Mouse (Mus musculus) 3T3-L1 (cell line): ENCODE measurements around the gene Smad1.

ENCODE experiments used
- DNase-seq: peaks from one replicate; pipeline ENCODE4 v3.0.0-alpha.2; 2015; ENCODE audit warnings: low read depth, low spot score

Smad1 gene

DNA sequence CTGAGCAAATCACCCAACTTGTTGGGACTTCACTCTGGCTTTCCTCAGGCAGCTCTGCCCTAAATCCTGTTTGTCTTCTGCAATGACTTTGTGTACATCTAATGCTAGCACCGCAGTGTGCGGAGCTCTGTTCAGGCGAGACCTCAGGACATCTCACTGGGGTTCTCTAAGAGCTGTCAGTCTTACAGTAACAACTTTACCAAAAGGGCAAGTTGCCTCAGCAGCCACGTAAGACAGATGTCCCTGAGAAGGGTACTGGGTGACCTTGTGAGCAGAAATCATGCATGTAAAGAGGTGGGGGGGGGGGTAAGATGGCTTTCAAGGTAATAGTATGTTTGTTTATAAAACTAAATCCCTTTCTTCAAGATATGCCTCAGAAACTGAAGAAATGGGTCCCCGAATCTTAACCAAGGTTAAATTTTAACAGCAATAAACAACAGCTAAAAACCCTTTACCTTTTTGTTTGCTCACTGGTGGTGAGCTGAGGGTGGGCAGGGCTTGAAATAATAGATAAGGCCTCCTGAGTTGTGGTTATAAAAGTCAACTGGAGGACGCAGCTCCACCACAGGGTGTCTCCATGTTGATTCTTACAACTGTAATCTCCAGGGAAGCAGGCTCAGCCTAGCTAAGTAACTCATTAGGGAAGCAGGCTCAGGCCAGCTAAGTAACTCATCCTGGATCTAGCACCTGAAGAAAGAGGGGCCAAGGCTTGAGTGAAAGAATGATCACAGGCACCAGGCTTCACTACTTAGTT lies 38.4 kb downstream of the Smad1 start:
- no peak for DNase-seq

DNA sequence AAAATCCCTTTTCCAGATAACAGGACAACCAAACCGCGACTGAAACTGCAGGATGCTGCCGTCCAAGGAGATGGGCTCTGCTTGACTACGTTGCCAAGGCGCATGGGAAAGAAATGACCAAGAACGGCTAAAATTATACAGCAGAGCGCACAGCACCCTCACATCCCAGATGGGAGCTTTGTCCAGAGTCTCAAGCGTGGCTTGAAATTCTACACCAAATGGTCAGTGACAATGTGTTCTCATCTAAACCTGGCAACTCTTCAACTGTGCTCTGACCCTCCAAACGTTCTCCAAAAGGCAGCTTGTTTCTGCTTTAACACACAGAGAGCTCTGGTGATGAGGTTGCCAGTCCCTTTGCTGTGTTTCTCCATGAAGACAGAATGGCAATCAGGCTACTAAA lies 39.0 kb downstream of the Smad1 start:
- no peak for DNase-seq

DNA sequence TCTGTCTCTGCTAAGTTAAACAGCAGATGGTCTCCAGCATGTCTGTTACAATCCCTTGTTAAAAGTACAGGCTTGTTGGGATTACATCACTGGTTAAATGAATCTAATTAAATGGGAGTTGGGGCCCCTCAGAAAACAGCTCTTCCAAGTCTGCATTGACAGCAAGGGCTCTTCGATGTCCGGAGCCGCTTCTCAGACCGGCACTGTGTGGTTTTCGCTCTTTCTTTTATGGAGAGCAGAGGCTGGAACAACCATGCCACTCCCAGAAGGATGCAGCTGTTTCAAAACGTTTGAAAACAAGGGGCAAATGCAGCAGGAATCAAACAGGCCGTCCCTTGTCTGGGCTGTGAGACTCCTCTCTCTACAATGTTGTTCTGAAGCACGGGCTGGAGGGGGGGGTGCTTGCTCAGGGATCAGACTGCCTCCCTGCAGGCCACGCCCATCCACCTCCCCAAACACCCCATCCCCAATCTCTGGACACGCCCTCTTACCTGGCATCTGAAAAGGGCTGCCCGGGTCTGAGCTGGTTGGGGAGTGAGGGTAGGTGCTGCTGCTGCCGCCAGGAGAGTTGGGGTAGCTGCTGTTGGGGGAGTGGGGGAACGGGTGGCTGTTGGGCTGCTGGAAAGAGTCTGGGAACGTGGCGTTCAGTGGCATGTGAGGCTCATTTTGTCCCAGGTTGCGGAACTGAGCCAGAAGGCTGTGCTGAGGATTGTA lies 43.4 kb downstream of the Smad1 start:
- no peak for DNase-seq

DNA sequence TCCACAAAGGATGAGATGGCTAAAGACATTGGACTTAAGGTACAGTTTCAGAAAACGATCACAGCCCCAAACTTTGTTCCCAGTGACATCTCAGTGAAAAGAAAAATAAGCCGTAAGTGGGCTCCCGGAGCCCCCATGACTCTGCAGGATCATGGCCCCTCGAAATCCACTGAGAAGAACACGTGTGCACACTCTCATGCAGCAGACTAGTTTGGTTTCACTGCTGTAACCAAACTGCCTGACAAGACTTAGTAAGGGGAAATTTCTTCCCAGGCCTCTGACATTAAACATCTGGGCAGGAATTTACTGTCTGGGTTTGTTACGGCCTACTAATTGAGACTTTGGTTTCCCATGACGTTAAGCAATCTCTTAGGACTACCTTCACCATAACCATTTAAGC lies 45.3 kb downstream of the Smad1 start:
- no peak for DNase-seq

DNA sequence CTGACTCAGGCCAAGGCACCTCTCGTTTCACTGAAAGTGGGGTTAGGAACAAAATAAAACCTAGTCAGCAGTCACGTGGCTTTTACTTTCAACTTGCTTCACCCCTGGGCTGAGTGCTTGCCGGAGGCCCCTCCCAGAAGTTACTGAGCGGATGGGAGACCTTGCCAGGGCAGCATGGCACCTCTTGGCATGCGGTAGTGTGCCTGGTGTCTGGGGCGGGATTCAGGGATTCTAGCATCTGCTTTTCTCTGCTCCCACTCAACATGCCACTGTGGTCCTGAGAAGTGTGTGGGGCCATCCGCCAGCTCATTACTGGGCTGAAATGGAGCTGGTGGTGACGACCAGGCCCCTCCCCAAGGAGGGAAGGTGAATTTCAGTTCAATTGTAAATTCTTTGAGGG lies 47.4 kb downstream of the Smad1 start:
- DNase-seq = no peak

DNA sequence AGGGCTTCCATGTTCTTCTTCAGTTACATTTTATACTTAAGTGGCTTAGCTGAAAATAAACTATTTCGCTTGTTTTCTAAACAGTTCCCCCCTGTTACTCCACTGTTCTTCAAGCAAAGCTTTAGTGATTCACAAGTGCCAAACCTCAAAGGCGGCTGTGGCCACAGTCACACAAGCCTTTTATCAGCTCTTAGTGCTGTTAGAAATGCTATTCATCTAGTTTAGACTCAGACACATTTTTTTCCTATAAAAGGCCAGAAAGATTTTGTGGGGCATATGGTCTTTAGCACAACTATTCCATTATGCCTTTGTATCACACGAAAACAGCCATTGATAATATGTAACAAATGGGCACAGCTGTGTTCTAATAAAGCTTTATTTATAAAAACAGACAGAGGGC lies 48.5 kb downstream of the Smad1 start:
- no peak for DNase-seq

DNA sequence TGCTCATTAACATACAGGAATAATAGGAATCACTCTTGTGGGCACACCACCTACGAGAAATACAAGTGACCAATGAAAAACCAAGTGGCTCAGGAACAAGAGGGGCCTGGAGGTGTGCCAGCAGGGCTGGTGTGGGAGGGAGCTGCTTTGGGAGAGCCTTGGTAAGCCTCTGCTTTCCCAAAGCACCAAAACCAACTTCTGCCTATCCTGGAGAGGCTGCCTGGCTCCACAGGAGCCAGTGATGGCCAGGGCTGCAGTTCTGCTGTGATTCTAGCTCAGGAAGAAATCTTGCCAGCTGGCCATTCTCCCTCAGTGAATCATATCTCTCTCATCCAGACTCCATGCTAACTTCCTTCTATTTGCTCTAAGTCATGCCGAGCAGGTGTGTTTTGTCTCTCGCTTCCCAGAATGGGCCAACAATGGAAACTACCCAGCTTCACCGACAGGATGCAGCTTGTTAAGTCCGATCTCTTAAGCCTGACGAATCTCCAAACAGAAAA lies 49.2 kb downstream of the Smad1 start:
- peak; percentile 78 for DNase-seq

DNA sequence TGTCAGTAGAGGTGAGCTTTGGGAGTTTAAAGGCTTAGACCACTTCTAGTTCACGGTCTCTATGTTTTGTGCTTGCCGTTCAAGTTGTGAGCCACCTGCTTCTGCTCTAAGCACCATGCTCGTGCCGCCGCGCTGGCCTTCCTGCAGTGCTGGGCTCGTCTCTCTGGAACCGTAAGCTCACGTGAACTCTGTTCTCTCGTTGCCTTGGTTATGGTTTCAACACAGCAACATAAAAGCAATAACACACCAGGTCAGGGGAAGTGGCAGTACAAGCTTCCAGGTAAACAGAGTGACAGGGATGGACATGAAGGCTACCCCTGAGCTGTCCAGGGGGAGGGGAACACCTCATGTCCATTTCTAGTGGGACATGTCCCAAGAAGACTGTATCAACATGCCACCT lies 52.9 kb downstream of the Smad1 start:
- DNase-seq = no peak

DNA sequence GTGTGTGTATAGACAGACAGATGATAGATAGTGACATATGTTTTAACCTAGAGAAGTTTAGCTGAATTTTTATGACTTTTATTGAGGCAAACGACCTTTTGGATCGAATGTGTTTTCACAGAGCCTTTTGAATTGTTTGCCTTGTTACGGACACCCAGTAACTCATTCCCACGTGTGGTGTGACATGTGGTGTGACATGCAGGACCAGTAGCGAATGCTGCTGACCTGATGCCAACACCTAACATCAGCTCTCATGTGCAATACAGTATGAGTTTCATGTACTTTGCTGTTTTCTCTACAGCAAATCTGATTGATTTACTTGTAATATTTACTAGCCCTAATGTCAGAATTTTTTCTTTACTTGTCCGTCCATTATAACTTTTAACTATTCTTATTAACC lies 53.5 kb downstream of the Smad1 start:
- DNase-seq = no peak

DNA sequence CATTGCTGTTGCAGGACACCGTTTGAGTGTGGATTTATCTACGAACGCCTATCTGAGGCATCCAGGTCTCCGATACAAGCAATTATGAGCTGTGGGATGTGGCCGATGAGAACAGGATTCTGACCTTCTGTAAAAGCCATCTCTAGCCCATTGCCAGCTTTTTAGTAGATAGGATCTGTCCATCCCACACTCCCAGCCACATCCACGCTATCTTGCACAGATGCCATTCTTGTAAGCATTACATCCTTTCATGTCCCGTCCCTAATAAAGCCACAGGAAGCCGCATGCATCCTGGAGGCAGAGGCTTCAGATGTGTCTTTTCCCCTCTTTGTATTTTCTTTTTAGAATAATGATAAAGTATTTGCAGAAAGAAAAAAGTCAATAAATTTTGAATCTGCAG lies 58.1 kb downstream of the Smad1 start:
- no peak for DNase-seq

DNA sequence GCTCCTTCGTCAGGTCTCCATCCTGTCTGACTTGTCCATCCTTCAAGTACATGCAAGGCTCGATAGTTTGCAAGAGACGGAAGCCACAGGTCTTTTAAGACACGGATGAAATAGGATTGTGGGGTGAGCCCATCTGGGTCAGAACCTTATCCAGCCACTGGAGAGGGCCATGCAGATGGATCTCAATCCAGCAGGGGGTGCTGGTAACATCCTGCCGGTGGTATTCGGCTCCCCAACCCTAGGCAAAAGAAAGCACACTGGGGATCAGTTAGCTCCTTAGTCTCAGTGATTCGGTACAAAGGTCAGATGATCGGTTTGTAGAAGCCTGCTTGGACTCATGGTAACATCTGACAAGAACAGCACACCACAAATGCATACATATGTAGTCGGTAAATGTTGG lies 59.8 kb downstream of the Smad1 start:
- DNase-seq = peak; percentile 42

DNA sequence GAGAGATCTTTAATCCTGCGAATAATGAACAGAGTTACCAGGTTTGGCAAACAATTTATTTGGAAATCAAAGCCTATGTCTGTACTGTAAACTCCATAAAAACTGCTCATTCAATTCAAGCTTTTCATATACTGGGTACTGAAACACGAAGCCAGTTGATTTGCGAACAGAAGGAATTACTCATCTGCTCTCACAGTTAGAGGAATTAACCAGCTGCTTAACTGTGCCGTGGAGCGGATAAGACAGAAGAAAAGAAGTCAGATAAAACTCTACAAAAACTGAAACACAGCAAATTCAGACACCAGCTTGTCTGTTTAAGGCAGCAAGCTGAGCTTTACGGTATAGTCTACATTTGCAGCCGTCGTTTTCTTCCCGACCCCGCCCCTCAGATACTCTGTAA lies 60.7 kb downstream of the Smad1 start:
- no peak for DNase-seq

DNA sequence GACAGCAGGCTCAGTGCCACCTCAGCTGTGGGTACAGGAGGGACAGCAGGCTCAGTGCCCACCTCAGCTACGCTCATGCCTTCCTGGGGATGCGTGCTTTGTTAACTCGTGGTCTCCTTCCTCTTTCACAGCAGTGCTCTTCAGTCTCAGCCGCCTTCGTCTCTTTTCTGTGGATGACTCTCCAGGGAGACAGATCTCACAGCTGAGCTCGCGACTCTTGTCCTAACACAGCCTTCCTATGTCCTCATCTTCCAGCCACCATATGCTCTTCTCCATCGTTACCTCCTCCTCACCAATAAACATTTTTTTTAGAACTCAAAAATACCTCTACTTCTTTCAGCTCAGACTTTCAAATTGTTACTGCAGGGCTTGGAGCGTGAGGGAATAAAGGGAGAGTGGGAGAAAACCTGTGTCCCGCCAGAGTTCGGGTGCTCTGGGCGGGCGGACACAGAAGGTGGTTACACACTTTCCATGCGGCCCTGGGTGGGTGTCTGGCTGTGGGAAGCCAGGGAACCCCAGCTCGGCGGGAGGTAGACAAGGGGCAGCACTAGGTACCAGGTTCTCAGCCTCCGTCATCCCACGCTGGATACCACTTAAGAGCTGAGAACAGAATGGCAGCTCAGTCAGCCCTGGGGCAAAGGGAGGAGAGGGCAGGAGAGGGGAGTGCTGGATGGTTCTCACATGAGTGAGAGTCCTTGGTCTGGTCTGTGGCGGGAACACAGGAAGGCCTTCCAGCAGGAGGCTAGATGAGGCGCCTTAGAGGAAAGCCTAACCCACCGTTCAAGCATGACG lies 67.0 kb downstream of the Smad1 start:
- DNase-seq = no peak

DNA sequence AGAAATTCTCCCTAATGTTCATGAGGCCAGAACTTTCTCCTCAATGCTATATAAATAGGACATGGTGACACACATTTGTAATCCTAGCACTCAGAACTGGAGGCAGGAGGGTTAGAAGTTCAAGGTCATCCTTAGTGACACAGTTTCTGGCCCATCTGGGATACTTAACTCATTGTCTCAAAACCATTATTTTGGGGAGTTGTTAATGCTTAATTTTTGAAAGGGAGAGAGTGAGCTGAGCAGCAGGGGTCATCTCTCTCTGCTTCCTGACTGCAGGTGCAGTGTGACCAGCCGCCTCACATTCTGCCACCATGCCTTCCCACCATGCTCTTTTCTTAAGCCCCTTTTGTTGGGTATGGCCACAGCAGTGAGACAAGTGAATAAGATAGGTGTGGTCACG lies 67.7 kb downstream of the Smad1 start:
- no peak for DNase-seq

DNA sequence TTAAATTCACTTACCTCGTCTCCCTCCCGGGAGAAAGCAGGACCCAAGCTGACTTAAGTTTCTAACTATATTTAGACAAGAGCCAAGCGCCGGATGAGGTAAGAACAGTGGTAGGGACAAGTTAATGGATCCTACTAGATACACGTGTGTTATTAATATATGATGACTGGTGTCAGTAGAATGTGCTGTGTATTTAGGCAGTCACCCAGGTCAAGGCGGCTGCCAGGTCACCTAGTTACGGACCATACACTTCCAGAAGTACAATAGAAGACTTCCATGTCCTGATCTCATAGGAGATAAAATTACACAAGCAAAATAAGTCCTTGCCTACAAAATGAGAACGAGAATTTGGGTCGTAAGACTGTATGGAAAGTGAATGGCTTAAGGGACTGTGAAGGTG lies 68.3 kb downstream of the Smad1 start:
- DNase-seq = peak; percentile 5

DNA sequence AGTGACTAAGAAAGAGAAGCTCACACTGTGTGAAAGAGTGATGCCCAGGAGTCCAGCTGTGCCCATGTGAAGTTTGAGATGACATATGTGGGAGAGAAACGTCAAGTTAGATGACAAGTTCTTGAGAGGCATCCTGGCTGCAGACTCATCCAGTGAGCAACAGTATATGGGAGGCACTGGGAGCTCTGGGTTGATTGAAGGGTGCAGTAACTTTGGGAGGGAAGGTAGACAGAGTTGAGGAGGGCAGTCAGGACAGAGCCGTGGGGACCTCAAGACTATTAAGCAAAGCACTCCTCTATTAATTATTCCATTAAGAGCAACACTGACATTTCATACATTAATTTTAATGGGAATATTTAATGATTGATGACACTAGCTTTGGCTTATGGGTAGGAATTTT lies 69.6 kb downstream of the Smad1 start:
- DNase-seq = no peak

DNA sequence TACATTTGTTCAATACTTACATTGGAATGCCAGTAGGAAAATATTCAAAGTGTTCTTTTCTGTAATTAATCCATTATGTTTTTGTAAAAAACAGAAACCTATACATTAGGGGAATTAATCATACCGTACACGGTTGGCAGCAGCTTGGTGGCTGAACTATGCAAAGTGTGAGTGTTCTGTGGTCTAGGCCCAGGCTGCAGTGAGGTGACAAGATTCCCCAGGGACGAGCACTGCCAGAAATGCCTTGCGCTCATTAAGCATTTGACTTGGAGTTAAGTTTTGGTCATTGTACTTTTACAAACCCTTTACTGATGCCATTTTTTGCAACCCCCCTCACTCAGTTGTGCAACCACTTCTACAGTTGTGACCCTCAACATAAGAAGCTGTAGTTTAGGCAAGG lies 70.1 kb downstream of the Smad1 start:
- DNase-seq = no peak

DNA sequence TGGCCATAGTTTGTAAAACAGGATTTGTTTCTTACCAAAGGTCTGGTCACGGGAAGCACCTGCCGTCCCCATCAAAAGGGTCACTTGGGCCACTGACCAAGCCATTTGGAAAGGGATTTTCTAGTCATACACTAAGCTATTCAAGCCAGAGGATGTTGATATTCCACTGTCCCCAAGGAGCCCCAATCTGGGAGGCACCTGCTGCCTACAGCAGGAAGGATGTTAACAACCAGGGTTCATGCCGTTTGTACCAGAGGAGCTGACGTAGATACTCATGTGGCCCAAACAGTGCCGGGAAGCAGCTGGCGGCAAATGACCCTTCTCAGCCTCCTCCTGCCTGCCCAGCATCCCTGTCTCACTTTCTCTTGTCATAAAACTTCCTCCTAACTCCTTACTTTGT lies 73.8 kb downstream of the Smad1 start:
- no peak for DNase-seq

DNA sequence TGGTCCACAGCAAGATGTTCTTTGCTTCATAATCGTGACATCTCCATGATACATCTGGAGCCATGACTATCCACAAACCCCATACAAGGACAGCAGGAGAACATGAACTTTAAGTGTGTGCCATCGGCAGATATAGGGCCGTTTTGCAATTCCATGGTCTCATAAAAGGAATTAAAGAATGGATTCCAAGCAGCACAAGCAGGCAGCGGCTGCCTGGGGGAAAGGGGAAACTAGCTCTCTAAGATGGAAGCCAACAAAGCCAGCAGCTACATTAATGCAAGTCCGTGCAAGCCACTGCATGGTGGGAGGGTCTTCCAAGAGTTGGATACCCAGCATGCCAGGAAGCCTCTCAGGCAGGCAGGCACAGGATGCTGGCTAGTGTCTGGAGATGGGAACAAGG lies 74.4 kb downstream of the Smad1 start:
- DNase-seq = no peak

DNA sequence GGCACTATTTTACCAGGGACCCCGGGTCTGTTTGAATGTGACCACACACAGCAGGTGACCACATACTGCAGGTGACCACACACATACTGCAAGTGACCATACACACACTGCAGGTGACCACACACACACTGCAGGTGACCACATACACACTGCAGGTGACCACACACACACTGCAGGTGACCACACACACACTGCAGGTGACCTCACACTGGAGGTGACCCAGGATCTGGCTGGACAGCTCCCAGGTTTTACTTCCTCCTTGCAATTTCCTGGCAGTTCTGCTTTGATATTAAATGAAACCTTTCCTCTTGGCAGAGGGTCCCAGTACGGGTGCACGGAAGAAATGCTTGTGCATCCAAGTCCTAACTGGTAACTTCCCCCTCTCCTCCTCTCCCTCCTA lies 75.3 kb downstream of the Smad1 start:
- no peak for DNase-seq

DNA sequence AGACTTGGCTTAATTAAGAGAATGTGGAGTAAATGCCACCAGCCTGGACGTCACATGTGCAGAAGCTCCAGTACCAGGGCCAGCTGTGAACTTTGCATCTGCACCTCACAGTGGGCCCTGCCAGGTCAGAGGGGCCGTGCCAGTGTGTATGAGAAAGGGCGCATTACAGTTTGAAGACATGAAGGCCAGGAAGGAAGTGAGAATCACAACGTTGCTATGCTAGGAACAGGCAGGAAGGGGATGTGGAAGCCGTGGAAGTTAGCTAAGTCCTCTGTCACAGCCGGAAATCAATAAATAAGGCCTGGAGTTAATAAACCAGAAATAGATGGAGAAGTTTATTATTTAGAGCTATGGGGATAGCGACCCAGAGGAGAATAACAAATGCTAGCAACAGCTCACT lies 76.2 kb downstream of the Smad1 start:
- no peak for DNase-seq

DNA sequence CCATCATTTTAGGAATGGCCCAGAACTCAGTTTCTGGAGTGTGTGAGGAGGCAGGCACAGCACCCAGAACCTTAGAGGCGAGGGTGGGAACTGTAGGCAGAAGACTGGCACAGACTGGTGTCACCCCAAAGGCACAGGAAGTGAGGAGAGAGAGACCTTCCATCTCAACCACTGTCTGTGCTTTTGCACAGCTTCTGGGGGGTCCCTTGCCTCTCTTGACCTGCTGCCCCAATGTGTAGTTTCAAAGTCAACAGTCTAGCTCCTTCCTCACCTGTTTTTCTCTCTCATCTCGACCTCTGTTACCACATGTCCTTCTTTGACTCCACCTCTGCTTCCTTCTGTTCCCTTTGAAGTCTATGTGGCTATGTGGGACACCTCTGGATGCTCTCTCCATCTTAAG lies 88.5 kb downstream of the Smad1 start:
- DNase-seq = no peak

DNA sequence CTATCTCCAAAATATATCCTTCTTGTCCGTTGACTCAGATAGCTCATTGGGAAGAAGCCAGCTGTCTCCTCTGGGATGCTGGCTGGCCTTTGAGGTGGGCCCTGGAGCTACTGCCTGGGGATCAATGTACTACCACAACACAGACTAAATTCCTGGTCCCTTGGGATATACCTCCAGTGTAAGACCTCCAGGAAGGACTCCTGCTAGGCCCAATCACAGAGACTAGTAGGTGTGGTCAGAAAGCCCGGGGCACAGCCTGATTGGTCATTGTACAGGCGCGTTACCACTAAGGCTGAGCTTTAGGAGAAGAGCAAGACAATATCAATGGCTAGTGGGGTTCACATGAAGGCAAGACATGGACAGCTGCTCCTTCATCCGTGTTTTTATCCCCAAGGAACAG lies 93.4 kb downstream of the Smad1 start:
- DNase-seq = no peak
